Mouse (Mus musculus) erythroblast, embryonic 14.5 days (primary cell): ENCODE measurements around the gene Plin1.

Experiments used
- GATA1 ChIP-seq: IDR thresholded peaks from 2 replicates; pipeline ENCODE4 v1.6.1; 2012; ENCODE audit warnings: low read length, inconsistent platforms, mixed read lengths
- TAL1 ChIP-seq: IDR thresholded peaks from 3 replicates; pipeline ENCODE4 v1.6.1; 2012; ENCODE audit warnings: low read length, inconsistent platforms, mixed read lengths

DNA sequence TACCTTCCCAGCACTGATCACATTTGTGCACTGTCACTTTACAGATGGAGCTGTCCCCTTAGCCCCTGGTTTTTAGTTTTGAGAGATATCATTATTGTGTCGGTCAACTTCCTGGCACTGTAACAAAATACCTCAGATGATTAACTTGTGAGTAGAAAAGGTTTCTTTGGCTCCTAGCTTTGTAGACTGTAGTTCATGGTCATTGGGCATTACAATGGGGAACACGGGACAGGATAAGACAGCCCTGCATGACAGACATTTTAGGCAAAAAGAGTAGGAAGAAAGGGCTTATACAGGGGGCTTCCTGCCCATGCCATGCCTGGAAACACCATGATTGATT, 49.8 kb upstream of the Plin1 start:
- TF ChIP-seq GATA1, result no peak
- TF ChIP-seq TAL1, result no peak
